Mouse (Mus musculus) small intestine, adult 2 months (tissue): ENCODE measurements around the gene S100a6.

Source experiments
- CTCF ChIP-seq: fragments of 200-500 bp; IDR thresholded peaks from 2 replicates; pipeline ENCODE4 v1.5.1; 2012; ENCODE audit warnings: low read depth, mild to moderate bottlenecking, control low read depth, inconsistent platforms, low read length, moderate library complexity, mixed read lengths; ENCODE audit not compliant: insufficient replicate concordance, insufficient read length; ENCODE audit errors: extremely low read depth
- POLR2A ChIP-seq: fragments of 200-500 bp; IDR thresholded peaks from 2 replicates; pipeline ENCODE4 v1.6.1; 2012; ENCODE audit warnings: low read depth, mild to moderate bottlenecking, control low read depth, inconsistent platforms, low read length, moderate library complexity

- TF ChIP-seq POLR2A (no peak), CTCF (no peak)
Measured at GRCm38 (mm10) chr3:90615911-90616310, 3.2 kb downstream of the S100a6 start.
